Mouse (Mus musculus) fat pad, adult 2 months (tissue): ENCODE results near the gene Hspbap1.

Experiments used
- DNase-seq: peaks from one replicate; pipeline ENCODE4 v3.0.0-alpha.2; 2011; ENCODE audit warnings: low read depth, low spot score; ENCODE audit errors: extremely low read depth

The Hspbap1 gene

DNA sequence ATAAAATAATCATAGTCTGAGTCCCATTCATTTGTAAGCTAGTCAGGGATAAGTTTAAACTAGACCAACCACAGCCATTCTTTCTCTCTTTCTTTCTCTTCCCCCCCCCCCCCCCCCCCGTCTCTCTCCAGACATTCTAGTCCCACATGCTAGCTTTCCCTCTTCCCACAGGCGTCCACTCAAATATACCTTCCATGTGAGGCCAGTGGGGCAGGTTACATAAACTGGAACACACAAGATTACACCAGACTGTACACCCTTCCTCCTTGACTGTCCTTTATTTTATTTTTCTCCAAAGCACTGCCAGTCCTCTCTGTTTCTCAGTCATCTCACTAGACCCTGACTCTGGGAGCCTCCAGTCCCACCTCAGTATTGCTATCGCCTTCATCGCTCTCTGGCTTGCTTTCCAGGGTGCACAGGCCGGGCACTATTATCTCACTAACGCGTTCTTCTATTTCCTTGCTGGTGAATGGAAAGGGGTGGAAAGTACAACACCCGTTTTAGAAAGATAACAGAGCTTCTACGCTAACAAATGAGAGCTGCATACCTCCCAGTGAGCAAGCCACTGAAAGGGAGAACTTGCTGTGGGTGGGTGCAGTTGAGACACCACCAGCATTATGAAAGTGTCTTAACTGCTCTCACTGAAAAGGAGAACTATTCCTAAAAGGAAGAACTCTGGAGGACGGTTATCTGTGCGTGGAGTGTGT lies 6.4 kb upstream of the Hspbap1 start:
- no peak for DNase-seq

DNA sequence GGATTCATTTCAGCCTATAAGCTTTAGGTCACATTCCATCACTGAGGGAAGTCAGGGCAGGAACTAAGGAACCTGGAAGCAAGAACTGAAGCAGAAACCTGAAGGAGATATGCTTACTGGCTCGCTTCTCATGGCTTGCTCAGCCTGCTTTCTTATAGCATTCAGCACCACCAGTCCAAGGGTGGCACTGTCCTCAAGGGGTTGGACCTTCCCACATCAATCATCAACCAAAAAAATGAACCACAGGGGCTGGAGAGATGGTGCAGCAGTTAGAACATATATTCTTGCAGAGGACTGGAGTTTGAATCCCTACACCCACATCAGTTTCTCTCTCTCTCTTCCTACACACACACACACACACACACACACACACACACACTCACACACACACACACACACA lies 5.2 kb upstream of the Hspbap1 start:
- no peak for DNase-seq

DNA sequence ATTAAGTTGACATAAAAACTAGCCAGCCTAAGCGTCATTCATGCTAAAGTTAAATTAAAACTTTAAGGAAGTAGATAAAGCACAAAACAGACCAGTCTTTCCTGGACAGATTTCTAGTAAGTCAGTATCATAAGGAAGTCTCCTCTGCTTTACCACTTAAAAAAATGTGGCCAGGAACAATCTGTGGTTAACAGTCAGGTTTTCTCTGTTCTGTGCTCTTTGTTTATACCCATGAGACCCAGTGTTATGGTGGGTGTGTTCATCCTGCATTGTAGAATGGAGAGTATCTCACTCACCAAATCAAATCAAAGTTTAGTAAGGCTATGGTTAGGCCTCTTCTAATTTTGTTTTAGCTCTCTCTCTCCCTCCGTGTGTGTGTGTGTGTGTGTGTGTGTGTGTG lies 4.7 kb upstream of the Hspbap1 start:
- no peak for DNase-seq

DNA sequence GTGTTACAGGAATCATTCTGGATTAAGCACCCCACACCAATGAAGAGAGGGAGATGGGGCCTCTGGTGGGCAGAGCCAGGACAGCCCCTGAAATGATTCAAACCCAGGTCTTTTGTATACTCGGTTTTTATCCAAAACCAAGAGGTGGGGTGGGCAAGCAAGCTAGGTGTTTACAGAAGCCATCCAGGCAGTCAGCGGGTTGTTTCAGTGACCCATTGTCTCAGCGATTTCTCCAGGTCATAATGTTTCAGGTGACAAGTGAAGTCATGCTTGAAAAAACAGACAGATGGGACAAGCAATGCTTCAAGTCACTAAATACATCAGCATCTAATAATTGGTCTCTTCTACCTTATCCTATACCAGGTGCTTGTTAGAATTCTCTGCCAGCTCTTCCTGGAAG lies 3.8 kb upstream of the Hspbap1 start:
- DNase-seq = no peak

DNA sequence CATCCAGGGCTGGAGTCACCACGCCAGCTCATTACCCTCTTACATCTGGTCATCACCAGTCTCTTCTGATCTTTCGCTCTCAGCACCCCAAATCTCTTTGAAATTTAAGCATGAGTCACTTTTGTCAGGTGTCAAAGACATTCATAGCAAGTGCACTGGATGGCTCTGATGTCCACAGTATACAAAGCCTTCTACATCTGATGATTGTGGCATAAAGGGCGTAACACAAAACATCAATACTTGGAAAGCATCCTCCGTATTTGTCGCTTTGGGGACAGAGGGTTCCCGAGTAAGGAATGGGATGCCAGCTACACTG lies 1.7 kb upstream of the Hspbap1 start:
- DNase-seq = no peak

DNA sequence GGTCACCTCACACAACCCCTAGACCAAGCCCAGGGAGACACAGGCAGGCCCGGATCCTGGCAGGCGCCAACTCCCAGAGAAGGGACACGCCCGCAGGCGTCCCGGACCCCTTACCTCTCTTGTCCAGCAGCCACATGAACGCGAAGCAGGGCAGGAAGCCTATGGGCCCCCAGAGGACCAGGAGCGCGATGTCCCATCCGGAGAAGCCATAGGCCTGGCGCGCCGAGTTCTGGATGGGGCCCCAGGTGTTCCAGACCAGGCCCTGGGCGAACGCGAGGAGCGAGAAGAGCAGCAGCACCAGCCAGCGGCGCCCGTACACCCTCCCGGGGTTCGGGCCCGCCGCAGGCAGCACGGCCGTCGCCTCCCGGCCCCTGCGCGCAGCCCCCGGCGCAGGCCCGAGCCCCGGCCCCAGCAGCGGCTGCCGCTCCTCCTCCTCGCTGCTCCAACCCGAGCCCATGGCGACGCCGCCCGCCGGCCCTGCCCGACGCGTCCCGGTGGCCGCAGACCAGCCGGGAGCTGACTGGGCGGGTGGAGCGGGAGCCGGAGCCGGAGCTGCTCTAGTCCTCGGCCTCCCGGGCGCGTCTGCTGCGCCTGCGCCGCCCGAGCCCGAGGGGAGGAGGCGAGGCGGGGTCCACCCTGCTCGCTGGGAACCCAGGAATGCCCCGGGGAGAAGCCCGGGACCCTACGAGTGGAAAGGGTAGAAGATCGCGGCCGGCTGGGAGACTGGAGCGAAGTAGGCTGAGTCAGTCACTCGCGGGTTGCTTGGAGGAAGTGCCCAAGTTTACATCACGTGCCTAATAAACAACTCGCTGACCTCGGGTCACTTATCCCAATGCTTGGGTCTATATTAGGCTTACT lies 1.2 kb upstream of the Hspbap1 start, which contains the start of gene Dirc2:
Gene Dirc2, minus strand, starts transcription at position 572 of the 858 bp plus-strand sequence.
- no peak for DNase-seq

DNA sequence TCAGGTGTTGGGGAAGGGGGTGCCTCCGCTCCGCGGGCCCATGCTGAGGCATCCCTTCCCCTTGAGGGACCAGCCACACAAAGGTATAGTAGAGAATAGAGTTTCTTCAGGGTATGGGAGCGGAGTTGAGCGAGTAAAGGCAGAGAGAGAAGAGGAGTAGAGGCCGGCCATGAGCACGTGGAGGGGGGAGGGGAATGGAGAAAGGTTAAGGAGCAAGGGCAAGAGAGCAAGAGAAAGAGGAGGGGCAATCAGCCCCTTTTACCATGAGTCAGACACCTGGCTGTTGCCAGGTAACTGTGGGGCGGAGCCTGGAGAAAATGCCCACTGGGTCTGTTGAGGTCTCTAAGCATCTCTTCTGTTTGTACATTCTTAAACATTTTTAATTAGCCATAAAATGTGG lies 966 bp downstream of the Hspbap1 start:
- DNase-seq = no peak

DNA sequence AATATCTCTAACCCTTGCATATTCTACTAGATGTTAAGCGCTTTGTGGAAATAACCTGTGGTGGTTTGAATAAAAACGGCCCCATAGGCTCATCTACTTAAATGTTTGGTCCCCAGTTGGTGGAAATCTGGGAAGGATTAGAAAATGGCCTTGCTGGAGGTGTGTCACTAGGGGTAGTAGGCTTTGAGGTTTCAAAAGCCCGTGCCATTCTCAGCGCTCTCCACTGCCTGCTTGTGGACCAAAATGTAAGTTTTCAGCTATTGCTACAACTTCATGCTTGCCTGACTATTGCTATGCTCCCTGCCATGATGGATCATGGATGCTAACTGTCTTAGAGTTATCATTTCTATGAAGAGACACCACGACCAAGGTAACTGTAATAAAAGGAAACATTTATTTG lies 1.4 kb downstream of the Hspbap1 start:
- DNase-seq = no peak

DNA sequence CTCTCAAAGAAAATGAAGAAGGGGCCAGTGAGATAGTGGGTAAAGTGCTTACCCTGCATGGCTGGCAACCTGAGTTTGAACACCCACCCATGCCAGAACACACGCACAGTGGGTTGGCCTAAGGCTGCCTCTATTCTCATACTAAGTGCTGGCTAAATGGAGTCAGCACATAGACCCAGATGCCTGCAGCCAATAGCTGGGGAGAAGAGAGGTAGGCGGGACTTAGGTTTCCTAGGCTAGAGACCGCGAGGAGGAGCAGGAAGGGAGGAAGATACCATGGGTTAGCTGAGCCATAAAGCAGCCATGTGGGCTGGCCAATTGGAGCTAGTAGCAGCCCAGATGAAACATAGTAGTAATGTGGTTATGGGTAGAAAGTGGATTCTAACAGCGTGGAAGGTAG lies 2.4 kb downstream of the Hspbap1 start:
- DNase-seq = no peak

DNA sequence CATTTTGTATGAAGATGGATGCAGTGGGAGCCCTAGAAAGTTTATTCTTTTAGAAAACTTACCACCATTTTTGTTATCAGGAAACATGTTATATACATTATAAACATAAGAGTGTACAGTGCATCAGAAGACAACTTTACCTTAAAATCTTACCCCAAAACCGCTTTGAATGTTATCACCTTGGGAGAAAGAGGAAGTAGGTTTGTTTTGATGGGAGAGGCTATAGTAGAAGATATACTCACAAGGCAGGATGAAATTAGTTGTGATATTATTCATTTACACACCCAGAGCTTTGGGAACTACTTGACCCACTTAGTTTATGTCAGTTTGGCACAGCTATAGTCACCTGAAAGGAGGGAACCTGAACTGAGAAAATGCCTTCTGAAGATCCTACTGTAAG lies 5.7 kb downstream of the Hspbap1 start:
- DNase-seq = no peak

DNA sequence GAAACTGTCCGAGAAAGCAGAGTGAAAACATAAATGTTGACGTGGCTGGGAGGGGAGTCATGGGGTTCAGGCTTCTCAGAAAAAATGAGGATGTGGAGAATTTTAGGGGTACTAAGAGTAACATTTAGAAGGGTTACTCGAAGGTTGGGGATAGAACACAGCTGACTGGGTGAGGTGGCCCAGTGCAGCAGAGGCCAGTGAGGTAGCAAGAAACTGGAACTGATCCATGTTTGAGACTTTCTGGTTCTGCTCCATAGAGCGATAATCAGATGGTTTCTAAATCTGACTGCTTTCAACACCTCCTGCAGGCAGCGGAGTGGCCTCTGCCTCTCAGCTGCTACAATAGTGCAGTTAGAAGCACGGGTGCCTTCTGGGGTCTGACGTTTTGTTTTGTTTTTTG lies 6.6 kb downstream of the Hspbap1 start:
- DNase-seq = no peak

DNA sequence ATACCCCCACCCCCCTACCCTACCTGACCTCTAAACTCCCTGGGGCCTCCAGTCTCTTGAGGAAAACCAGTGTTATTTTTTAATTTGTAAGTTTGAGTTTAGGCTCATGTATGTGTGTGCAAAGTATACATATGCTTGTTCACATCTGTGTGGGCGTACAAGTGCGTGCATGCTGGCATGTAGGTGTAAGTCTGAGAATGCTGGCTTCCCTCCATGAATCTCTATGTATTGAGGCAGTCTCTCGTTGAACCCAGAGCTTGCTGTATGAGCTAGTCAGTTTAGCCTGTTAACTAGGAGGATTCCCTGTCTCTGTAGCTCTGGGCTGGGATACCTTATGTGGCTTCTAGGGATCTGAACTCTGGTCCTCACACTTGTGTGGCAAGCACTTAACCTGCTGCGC lies 7.6 kb downstream of the Hspbap1 start:
- no peak for DNase-seq

DNA sequence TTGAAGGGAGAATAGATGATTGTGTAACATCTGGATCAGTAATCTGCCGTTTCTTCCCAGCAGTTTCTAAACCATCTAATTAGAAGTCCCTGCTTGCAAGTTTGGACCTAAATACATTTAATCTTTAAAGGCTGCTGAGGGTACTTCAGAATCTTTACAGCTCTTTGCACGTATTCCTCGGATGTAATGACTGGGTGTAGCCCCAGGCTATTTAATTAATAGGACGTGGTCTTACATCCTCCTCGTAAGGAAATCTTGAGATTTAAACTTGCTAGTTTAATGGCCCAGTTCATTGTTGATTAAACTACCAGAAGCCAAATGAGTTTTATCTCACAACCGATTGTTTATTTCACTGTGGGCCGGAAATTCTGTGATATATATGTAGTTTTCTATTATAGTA lies 9.5 kb downstream of the Hspbap1 start:
- no peak for DNase-seq

DNA sequence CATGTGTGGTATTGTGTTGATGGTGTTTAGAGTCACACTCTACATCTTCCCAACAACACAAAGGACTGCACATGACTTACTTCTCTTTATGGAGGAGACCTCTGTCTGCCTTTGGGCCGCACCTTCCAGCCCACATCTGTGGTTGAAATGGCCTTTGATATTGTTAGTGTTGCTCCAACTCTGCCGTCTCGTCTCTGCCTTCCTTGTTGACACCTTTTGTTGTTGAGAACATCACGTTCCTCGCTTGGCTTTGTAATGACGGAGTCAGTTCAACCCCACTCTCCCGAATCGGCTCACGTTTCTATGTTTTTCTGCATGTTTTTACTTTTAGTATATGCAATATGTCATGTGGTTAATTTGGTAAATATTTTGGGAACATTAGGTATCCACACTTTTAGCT lies 10.9 kb downstream of the Hspbap1 start:
- DNase-seq = no peak

DNA sequence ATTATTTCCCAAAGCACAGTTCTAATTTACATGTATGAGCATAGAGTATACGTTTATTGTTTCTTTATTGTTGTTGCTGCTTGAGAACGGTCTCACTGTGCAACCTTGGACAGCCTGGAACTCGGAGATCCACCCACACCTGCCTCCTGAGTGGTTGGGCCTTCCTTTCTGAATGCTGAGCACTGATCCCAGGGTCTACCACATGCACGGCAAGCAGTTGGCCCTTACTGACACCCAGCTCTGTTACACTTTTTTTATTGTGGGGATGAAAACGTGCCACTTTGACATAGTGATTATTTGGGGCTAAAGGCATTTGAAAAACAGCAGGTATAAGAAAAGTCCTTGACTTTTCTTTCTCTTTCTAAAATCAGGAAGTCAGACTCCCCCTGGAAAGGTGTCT lies 11.5 kb downstream of the Hspbap1 start:
- DNase-seq = no peak

DNA sequence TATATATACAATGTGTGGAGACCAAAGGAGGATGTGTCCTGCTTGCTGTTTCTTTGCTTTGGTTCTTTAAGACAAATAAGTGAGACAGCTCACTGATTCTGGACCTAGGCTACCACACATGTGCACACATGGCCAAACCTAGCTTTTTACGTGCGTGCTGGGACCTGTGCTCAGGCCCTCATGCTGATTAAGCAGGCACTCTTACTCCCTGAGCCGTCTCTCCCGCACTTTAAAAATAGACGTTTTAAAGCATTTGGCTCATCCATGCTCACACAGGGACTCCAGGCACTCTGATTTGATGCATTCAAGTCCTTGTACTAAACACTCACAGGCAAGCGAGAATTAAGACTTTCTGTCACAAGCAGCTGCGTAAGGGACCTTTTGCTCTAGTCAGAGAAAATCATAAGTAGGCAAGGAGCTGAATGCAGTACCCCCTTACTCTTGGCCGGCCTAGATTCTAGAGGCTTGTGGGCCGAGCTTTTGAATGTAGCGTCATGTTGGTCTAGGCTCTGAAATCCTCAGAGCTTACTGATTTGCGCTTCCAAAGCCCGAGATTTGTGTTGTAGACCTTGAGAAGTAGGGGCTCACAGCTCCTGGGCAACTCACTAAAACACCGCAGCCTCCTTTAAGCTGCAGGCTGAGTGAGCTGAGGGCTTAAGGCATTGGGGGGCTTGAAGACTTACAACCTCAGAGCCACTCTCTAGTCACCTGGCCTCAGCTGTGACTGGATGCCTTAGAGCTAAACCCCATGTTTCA lies 12.5 kb downstream of the Hspbap1 start:
- no peak for DNase-seq

DNA sequence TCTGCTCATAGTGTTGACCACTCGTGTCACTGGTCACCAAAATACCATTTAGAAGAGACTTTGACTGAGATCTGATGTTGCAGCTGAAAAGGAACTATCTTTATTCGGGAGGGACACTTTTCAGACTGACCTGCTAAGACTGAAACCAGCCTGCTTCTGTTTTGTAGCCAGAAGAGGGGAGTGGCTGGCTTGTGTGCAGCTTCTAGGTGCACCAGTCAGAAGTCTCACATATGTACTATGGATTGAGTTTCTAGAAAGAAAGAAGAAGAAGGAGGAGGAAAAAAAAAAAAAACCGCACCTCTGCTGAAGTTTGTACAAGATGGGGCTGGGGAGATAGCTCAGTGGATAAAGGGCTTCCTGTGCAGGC lies 13.0 kb downstream of the Hspbap1 start:
- DNase-seq = no peak

DNA sequence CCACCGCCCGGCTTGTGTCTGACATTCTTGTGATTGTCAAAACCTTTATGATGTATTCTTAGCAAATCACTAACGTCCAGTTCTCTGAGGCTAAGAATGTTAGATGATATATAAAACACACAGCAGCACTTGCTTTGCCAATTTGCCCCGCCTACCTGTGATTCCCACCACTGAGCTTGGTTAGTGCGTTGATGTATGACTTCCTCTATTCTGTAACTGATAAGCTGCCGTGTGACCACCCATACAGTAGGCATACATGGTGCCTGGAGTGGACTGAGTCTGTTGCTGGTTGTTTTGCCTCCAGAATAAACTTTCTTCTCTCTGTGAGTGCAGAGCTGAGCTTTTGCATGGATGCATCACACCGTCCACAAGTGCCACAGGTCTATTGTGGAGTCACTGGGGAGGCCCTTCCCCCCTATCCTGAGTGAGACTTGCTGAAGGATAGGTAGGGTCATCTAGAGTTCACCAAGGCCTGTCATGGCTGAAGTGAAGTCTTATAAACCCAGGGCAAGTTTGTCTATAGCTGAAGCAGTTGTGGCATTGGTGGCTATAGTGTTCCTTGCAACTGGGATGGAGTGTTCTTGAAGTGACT lies 14.1 kb downstream of the Hspbap1 start:
- no peak for DNase-seq

DNA sequence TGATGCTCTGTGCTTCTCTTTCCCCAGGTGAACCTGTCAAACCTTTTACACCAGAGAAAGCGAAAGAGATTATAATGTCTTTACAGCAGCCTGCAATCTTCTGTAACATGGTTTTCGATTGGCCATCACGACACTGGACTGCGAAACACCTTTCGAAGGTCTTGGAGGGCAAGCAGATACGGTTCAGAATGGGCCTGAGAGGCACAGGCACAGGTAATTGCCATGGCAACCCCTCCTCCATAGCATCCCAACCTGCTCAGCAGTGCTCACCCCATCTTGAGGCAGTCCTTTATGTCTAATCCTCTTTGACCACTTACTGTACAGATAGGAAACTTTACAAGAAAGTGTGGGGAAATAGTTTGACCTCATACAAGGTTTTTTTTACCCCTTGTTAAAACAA lies 17.0 kb downstream of the Hspbap1 start:
- no peak for DNase-seq

DNA sequence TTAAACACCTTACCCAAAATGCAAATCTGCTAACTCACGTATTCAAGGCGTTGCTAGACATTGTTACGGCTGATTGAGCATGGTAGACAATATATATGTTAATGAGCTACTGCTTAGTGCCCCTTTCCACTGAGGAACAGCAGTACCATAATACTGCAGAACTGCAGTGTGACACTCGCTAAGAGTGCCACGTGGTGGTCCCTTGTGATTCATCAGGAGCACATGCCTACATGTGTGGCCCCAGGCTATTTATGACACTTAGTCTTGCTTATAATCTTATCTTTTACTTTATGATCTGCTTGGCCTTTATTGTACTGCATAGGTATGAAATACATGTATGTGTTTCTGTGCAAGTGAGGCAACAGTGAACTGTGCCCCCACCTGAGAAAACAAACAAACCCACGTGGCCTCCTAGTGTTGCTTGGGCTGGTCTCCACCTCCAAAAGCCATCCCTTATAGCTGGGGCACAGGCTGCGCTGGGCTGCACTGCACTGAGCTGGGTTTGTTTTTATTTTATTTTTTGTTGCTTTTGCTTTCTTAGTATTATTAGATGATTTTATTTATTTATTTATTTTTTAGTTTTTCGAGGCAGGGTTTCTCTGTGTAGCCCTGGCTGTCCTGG lies 17.5 kb downstream of the Hspbap1 start:
- DNase-seq = no peak

DNA sequence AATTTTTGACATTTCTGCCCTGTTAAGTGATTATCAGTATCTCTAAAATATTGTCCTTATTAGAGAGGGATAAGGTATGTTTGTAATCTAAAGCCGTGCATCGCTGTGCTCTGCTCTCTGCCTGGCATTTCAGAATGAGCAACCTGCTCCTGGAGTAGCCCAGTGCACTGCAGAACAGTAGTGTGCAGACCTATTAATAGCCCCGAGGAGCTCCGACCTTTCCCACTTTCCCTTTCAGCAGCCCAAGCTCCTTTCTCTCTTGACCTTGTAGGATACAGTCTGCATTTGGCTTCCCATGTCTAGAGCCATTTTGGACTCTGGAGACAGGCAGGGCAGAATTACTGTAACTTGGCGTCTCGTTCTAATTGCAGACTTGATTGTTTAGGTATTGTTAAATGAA lies 18.2 kb downstream of the Hspbap1 start:
- no peak for DNase-seq
